Mouse (Mus musculus) B cell, adult 67 days (primary cell): Measurements from ENCODE around the gene Olfr1564. TPM values are rescaled to one million over a fixed set of nuclear protein-coding genes. Genes with fewer than 3 reads are reported as not detected.

Experiments
- total RNA-seq, 2 experiments: library from RNA; stranded (reverse); gene quantifications; 4 replicates each; pipeline ENCODE4 v1.2.4; 2023

Olfr1564 gene
- total RNA-seq, result not detected

GRCm38 (mm10) chr17:33221590-33221989 lies at the start of gene Olfr1564:
Olfr1564 (minus strand) TSS chr17:33221690.

GRCm38 (mm10) chr17:33264376-33264775 lies 42.9 kb upstream of the Olfr1564 start, which contains the start of gene Olfr63:
Olfr63 (plus strand) TSS chr17:33264676.

GRCm38 (mm10) chr17:33254530-33255318 lies 33.2 kb upstream of the Olfr1564 start, which contains the start of gene Zfp955a:
Zfp955a (minus strand) TSS chr17:33255145.

DNA sequence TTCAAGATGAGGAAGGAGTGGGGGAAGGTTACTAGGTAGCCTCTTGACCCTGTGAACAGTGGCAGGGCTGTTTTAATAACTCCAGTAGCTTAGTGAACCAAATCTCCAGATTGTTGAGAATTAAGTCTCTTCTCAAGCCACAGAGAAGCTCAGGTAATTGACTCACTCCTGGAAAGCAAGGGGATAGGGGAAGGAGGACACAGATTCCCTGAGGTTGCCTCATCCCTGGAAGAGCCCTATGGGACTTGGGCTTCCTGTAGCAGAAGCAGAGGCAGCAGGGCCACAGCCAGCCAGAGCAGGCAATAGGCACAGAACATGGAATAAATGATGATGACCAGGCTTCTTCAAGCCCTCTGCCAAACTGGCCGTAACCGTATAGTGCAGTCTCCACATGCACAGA lies 30.5 kb downstream of the Olfr1564 start, which contains the start of gene Olfr239:
Gene Olfr239 (plus strand): TSS at position 301 of the 400 bp plus-strand sequence.

GRCm38 (mm10) chr17:33168147-33168546 lies 53.3 kb downstream of the Olfr1564 start, which contains the start of gene Olfr55:
Olfr55 (plus strand) TSS chr17:33168447.

Other genes with a start within 250 kb of the Olfr1564 start
- gene Zfp952, start 228.6 kb downstream of the Olfr1564 start, total RNA-seq, result 10 to 100 TPM; 15.1 to 15.2 TPM
- 1 to 10 TPM; 5.7 to 7.1 TPM for gene Zfp763, start 188.3 kb downstream of the Olfr1564 start, total RNA-seq
- gene 4921501E09Rik, start 153.6 kb downstream of the Olfr1564 start, total RNA-seq, result not detected
- gene Zfp563, start 132.4 kb downstream of the Olfr1564 start, total RNA-seq, result 1 to 10 TPM; 6.6 to 8.5 TPM
- not detected for gene Morc2b, start 82.0 kb downstream of the Olfr1564 start, total RNA-seq
- not detected for gene Olfr55, start 53.2 kb downstream of the Olfr1564 start, total RNA-seq
- gene Olfr239, start 30.4 kb downstream of the Olfr1564 start, total RNA-seq, result not detected
- 1 to 10 TPM; 6.8 to 7.7 TPM for gene Zfp955a, start 33.5 kb upstream of the Olfr1564 start, total RNA-seq
- gene Olfr63, start 43.0 kb upstream of the Olfr1564 start, total RNA-seq, result not detected
- gene Zfp955b, start 67.9 kb upstream of the Olfr1564 start, total RNA-seq, result 1 to 10 TPM; 7.9 to 8.0 TPM
- 10 to 100 TPM; 16.8 to 17.7 TPM for gene Zfp81, start 137.2 kb upstream of the Olfr1564 start, total RNA-seq
- gene Zfp101, start 173.0 kb upstream of the Olfr1564 start, total RNA-seq, result 10 to 100 TPM in 1 of 2 experiments, 1 to 10 TPM in 1; 7.2 to 10.6 TPM
- not detected for gene Actl9, start 211.2 kb upstream of the Olfr1564 start, total RNA-seq